Mouse (Mus musculus): ENCODE data around the gene Pth1r. TPM values are rescaled to one million over a fixed set of nuclear protein-coding genes. Genes with fewer than 3 reads are reported as not detected.
A peak's percentile ranks its signal among the peaks of the same experiment; 100 is the strongest.

Gene Pth1r
- polyA plus RNA-seq, 1 experiment from 2014 or later: 4.7 TPM

- Histone ChIP-seq H3K27me3 (no peaks in the 10 kb centered on the region), H3K4me1 (replicated peaks) (peaks cover 67% of the 10 kb centered on the region), H3K9ac (no peak overlapping the region), H3K4me2 (no peak overlapping the region), H3K9me3 (replicated peaks) (no peaks in the 10 kb centered on the region), H3K36me3 (no peaks in the 10 kb centered on the region), H3K27ac (no peak overlapping the region; the same call in 1 of the 2 replicates), H3K4me3 (replicated peaks) (no peak overlapping the region)
- ATAC-seq (ENCODE audit: low read depth) (no peak), DNase-seq (no peak)
- 56% methylated on average over 5 of the region's 5 CpGs for WGBS (ENCODE audit: insufficient replicate concordance)
Measured at GRCm38 (mm10) chr9:110682255-110682654, 64.7 kb downstream of the Pth1r start.

- Histone ChIP-seq H3K4me1 (replicated peaks) (peaks cover 70% of the 10 kb centered on the region), H3K9ac (no peak overlapping the region), H3K9me3 (replicated peaks) (no peaks in the 10 kb centered on the region), H3K4me3 (replicated peaks) (no peak overlapping the region), H3K36me3 (no peaks in the 10 kb centered on the region), H3K4me2 (no peak overlapping the region), H3K27ac (no peak overlapping the region), H3K27me3 (no peaks in the 10 kb centered on the region)
- 75% methylated on average over 9 of the region's 9 CpGs for WGBS (ENCODE audit: insufficient replicate concordance)
- ATAC-seq (ENCODE audit: low read depth): no peak
- DNase-seq: no peak
Measured at GRCm38 (mm10) chr9:110681817-110682216, 65.1 kb downstream of the Pth1r start.

- no peak for ATAC-seq (ENCODE audit: low read depth)
Measured at GRCm38 (mm10) chr9:110680736-110681507, 66.0 kb downstream of the Pth1r start.

GRCm38 (mm10) chr9:110678886-110679285 lies 68.1 kb downstream of the Pth1r start:
- no peak overlapping the region for H3K4me2 ChIP-seq
- no peak overlapping the region for H3K9ac ChIP-seq
- 66% methylated on average over 5 of the region's 5 CpGs for WGBS (ENCODE audit: insufficient replicate concordance)
- ATAC-seq (ENCODE audit: low read depth) (no peak), DNase-seq (no peak)
- no peaks in the 10 kb centered on the region for H3K27me3 ChIP-seq
- no peak overlapping the region for H3K27ac ChIP-seq
- H3K4me1 ChIP-seq (replicated peaks): peaks cover 69% of the 10 kb centered on the region
- no peaks in the 10 kb centered on the region for H3K36me3 ChIP-seq
- H3K9me3 ChIP-seq (replicated peaks): no peaks in the 10 kb centered on the region
- no peak overlapping the region for H3K4me3 ChIP-seq (replicated peaks)

More at GRCm38 (mm10) chr9:110680736-110681507, 66.0 kb downstream of the Pth1r start:
- H3K27me3 ChIP-seq: no peaks in the 10 kb centered on the region
- no peak overlapping the region for H3K27ac ChIP-seq
- 44% methylated on average over 7 of the region's 7 CpGs for WGBS (ENCODE audit: insufficient replicate concordance)
- H3K36me3 ChIP-seq: no peaks in the 10 kb centered on the region
- H3K4me2 ChIP-seq: no peak overlapping the region
- H3K4me3 ChIP-seq (replicated peaks): no peak overlapping the region
- peaks cover 70% of the 10 kb centered on the region for H3K4me1 ChIP-seq (replicated peaks)
- H3K9me3 ChIP-seq (replicated peaks): no peaks in the 10 kb centered on the region
- DNase-seq: no peak
- no peak overlapping the region for H3K9ac ChIP-seq

- ATAC-seq (ENCODE audit: low read depth) (peak; percentile 77), DNase-seq (peak; percentile 34)
- 0 out of 2 replicates have a peak, but pooled peaks cover 4% of the 10 kb centered on the region for H3K27me3 ChIP-seq
- 20% methylated on average over 8 of the region's 8 CpGs for WGBS (ENCODE audit: insufficient replicate concordance)
- H3K27ac ChIP-seq: peak overlapping the region; percentile 32
- no peaks in the 10 kb centered on the region for H3K9me3 ChIP-seq (replicated peaks)
- no peak overlapping the region for H3K4me3 ChIP-seq (replicated peaks)
- H3K36me3 ChIP-seq: no peaks in the 10 kb centered on the region
- H3K4me1 ChIP-seq (replicated peaks): peaks cover 72% of the 10 kb centered on the region
- peak overlapping the region; percentile 25; the same call in 1 of the 2 replicates for H3K4me2 ChIP-seq
- no peak overlapping the region for H3K9ac ChIP-seq
Measured at GRCm38 (mm10) chr9:110676492-110676911, 70.4 kb downstream of the Pth1r start.

GRCm38 (mm10) chr9:110673107-110673752 lies 73.7 kb downstream of the Pth1r start:
- DNase-seq (no peak), ATAC-seq (ENCODE audit: low read depth) (no peak)
- WGBS (ENCODE audit: insufficient replicate concordance): 52% methylated on average over 10 of the region's 10 CpGs
- H3K4me2 ChIP-seq: no peak overlapping the region
- no peak overlapping the region for H3K27ac ChIP-seq
- no peaks in the 10 kb centered on the region for H3K36me3 ChIP-seq
- no peak overlapping the region for H3K4me3 ChIP-seq (replicated peaks)
- 0 out of 2 replicates have a peak overlapping the region, but pooled peaks have one; percentile 8 for H3K9ac ChIP-seq
- no peaks in the 10 kb centered on the region for H3K9me3 ChIP-seq (replicated peaks)
- peaks cover 4% of the 10 kb centered on the region; the same call in 1 of the 2 replicates for H3K27me3 ChIP-seq
- peaks cover 97% of the 10 kb centered on the region for H3K4me1 ChIP-seq (replicated peaks)

GRCm38 (mm10) chr9:110672462-110673106 lies 74.4 kb downstream of the Pth1r start:
- Histone ChIP-seq H3K36me3 (no peaks in the 10 kb centered on the region), H3K4me1 (replicated peaks) (peaks cover 97% of the 10 kb centered on the region), H3K4me3 (replicated peaks) (no peak overlapping the region), H3K9ac (no peak overlapping the region), H3K27me3 (peaks cover 4% of the 10 kb centered on the region; the same call in 1 of the 2 replicates), H3K27ac (no peak overlapping the region), H3K4me2 (no peak overlapping the region), H3K9me3 (replicated peaks) (no peaks in the 10 kb centered on the region)
- ATAC-seq (ENCODE audit: low read depth) (no peak), DNase-seq (no peak)
- WGBS (ENCODE audit: insufficient replicate concordance): 58% methylated on average over 7 of the region's 7 CpGs

Other genes with a start within 250 kb of the Pth1r start
- 11.4 and 13.4 TPM in 2 replicates for gene Setd2, start 214.5 kb downstream of the Pth1r start, polyA plus RNA-seq (2015; fragmentation: Nextera tagmentation; extraction: Ambion mirVana)
- 2.7 and 2.8 TPM in 2 replicates for gene Nradd, start 122.7 kb downstream of the Pth1r start, polyA plus RNA-seq (2015; fragmentation: Nextera tagmentation; extraction: Ambion mirVana)
- gene Nbeal2, start 93.0 kb downstream of the Pth1r start, polyA plus RNA-seq (2015; fragmentation: Nextera tagmentation; extraction: Ambion mirVana): 1.6 and 2.1 TPM in 2 replicates
- gene Ccdc12, start 90.6 kb downstream of the Pth1r start, polyA plus RNA-seq (2015; fragmentation: Nextera tagmentation; extraction: Ambion mirVana): 84.4 and 86.3 TPM in 2 replicates
- gene Myl3, start 5.3 kb downstream of the Pth1r start, polyA plus RNA-seq (2015; fragmentation: Nextera tagmentation; extraction: Ambion mirVana): 0.56 and 5.4 TPM in 2 replicates
- not detected in 2 replicates for gene Prss42, start 51.0 kb upstream of the Pth1r start, polyA plus RNA-seq (2015; fragmentation: Nextera tagmentation; extraction: Ambion mirVana)
- gene Prss44, start 66.8 kb upstream of the Pth1r start, polyA plus RNA-seq (2015; fragmentation: Nextera tagmentation; extraction: Ambion mirVana): not detected in 2 replicates
- gene Prss43, start 79.5 kb upstream of the Pth1r start, polyA plus RNA-seq (2015; fragmentation: Nextera tagmentation; extraction: Ambion mirVana): not detected in 2 replicates
- gene Prss45, start 87.4 kb upstream of the Pth1r start, polyA plus RNA-seq (2015; fragmentation: Nextera tagmentation; extraction: Ambion mirVana): not detected in 2 replicates
- gene Prss46, start 97.4 kb upstream of the Pth1r start, polyA plus RNA-seq (2015; fragmentation: Nextera tagmentation; extraction: Ambion mirVana): not detected in 2 replicates
- gene Prss50, start 110.8 kb upstream of the Pth1r start, polyA plus RNA-seq (2015; fragmentation: Nextera tagmentation; extraction: Ambion mirVana): 16.6 and 21.0 TPM in 2 replicates
- gene Als2cl, start 132.7 kb upstream of the Pth1r start, polyA plus RNA-seq (2015; fragmentation: Nextera tagmentation; extraction: Ambion mirVana): 1.6 and 1.7 TPM in 2 replicates
- gene Tmie, start 133.0 kb upstream of the Pth1r start, polyA plus RNA-seq (2015; fragmentation: Nextera tagmentation; extraction: Ambion mirVana): 1.3 and 1.6 TPM in 2 replicates
- not detected in 2 replicates for gene Fam240a, start 169.7 kb upstream of the Pth1r start, polyA plus RNA-seq (2015; fragmentation: Nextera tagmentation; extraction: Ambion mirVana)
- gene Tdgf1, start 199.0 kb upstream of the Pth1r start, polyA plus RNA-seq (2015; fragmentation: Nextera tagmentation; extraction: Ambion mirVana): not detected in 2 replicates
- 0.29 and 0.49 TPM in 2 replicates for gene Lrrc2, start 204.4 kb upstream of the Pth1r start, polyA plus RNA-seq (2015; fragmentation: Nextera tagmentation; extraction: Ambion mirVana)
- gene Rtp3, start 243.4 kb upstream of the Pth1r start, polyA plus RNA-seq (2015; fragmentation: Nextera tagmentation; extraction: Ambion mirVana): 7.1 and 12.1 TPM in 2 replicates